Mouse (Mus musculus) G1E (cell line): Measurements from ENCODE around the gene Slc35f6.

ENCODE experiments used
- CTCF ChIP-seq: IDR thresholded peaks from 2 replicates; pipeline ENCODE4 v1.5.1; 2012; ENCODE audit warnings: low read depth, low read length, inconsistent platforms, mixed read lengths
- GATA1 ChIP-seq: IDR thresholded peaks from 2 replicates; pipeline ENCODE4 v1.6.1; 2012; ENCODE audit warnings: borderline replicate concordance, low read length, inconsistent platforms, mixed read lengths
- GATA2 ChIP-seq: IDR thresholded peaks from 2 replicates; pipeline ENCODE4 v1.6.1; 2012; ENCODE audit warnings: low read depth, low read length, inconsistent platforms, borderline replicate concordance
- POLR2AphosphoS5 ChIP-seq: IDR thresholded peaks from 2 replicates; pipeline ENCODE4 v1.6.1; 2012; ENCODE audit warnings: low read depth, low read length, inconsistent platforms; ENCODE audit not compliant: insufficient replicate concordance
- TAL1 ChIP-seq: conservative IDR thresholded peaks from 2 replicates; pipeline ENCODE4 v1.6.1; 2012; ENCODE audit warnings: low read depth, low read length, inconsistent platforms, mixed read lengths

- TF ChIP-seq GATA2 (no peak), CTCF (no peak), TAL1 (no peak), POLR2AphosphoS5 (no peak), GATA1 (no peak)
These were observed 34.2 kb downstream of the Slc35f6 start for GRCm38 (mm10) chr5:30681970-30682369.
